Mouse (Mus musculus) lung, postnatal 0 days (tissue): ENCODE measurements at regions not wholly inside any gene's neighbourhood (a gene's known extent, or its start where the extent isn't known, plus 50 kb on each side); places are given as distances from the start of the nearest gene placed in this dataset.

Experiments used
- CTCF ChIP-seq: IDR thresholded peaks from 2 replicates; pipeline ENCODE4 v1.5.1; 2016; ENCODE audit warnings: antibody characterized with exemption, mild to moderate bottlenecking
- EP300 ChIP-seq: IDR thresholded peaks from 2 replicates; pipeline ENCODE4 v1.6.1; 2016; ENCODE audit warnings: antibody characterized with exemption, mild to moderate bottlenecking, control low read depth

- TF ChIP-seq CTCF (no peak), EP300 (no peak)
Observed at GRCm38 (mm10) chr10:66953976-66954505, 141.9 kb upstream of the Jmjd1c start.
